Mouse (Mus musculus) kidney, postnatal 36 days (tissue): ENCODE results near the gene Dnajb8.

ENCODE experiments used
- DNase-seq, 2 experiments: peaks; one replicate each; pipeline ENCODE4 v3.0.0; 2021 to 2022; ENCODE audit warnings: mixed read lengths in 2 of 2

The Dnajb8 gene

DNA sequence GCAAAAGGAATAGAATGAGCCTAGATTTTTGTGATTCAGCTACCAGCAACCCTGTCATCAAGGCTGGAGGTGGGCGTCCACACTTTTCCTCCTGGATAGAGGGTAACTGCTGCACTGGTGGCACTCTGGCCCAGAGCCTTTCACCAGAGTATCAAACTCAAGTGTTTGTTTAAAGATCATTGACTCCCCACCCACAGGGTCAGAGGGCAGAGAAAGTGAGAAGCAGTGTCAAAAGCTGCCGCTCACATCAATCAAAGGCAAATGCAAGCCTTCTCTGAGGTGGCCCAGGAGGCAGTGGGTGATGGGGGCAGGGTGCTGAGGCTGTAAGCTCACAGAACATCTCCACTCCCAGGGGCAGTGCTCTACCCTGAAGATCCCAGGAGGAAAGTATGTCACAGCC, 77.4 kb downstream of the Dnajb8 start:
- DNase-seq = no peak

GRCm38 (mm10) chr6:88301234-88301633, 79.2 kb downstream of the Dnajb8 start:
- DNase-seq = no peak
